Mouse (Mus musculus) megakaryocyte-erythroid progenitor cell, adult 5-6 weeks (primary cell): ENCODE measurements around the gene 1110051M20Rik. TPM values are rescaled to one million over a fixed set of nuclear protein-coding genes. Genes with fewer than 3 reads are reported as not detected.
A peak's percentile ranks its signal among the peaks of the same experiment; 100 is the strongest.

Experiments
- ATAC-seq: replicated peaks from 2 replicates; pipeline ENCODE4 v1.8.0; 2016; ENCODE audit warnings: mild to moderate bottlenecking, inconsistent platforms; ENCODE audit not compliant: severe bottlenecking, poor library complexity, low FRiP score, low TSS enrichment
- total RNA-seq, 2 experiments: library from RNA; stranded (forward) in 1 of 2; stranded (reverse) in 1 of 2; fragments of 200-1000, 215-1000 nt in 1 of 2; fragments of >200 nt in 1 of 2; fragmentation: Nextera tagmentation in 1 of 2; gene quantifications; 2 replicates each; pipeline ENCODE4 v1.2.3; 2014 to 2017

1110051M20Rik gene
- total RNA-seq, 2 experiments from 2014 or later: 3.1 to 11.1 TPM

DNA sequence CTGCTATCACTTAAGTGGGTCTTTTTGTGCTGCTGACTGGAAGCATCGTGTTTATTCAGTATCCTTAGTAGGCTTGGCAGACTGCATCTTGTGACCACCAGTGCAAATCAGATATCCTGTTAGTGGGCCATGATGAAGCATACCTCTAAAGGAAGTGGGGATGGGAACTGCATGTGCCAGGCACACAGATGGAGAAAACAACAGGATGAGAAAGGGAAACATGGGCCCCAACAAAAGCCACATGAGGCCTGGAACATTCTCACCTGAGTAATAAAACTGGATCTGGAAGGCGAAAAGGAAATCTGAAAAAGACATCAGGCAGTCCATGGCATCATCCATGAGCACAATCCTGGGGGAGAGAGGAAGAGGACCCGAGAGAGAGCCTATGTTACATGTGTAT lies 160.5 kb downstream of the 1110051M20Rik start:
- ATAC-seq: no peak

DNA sequence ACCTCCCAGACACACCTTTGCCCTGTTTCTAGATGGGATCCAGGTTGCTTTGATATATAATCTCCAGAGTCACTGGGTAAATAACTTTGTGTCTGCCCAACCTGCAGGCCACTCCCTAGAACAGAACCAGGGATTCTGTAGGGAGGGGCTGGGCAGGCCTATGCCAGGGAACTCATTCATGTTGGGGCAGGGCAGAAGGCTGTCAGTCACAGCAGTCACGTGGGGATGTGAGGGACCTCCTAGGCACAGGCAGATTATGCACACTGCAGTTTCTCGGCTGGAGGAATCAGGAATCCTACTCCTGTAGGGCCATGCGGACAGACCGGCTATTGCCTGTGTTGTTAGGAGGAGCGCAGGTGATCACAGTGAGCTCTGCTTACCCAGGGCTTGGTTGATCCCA lies 163.1 kb downstream of the 1110051M20Rik start:
- no peak for ATAC-seq

DNA sequence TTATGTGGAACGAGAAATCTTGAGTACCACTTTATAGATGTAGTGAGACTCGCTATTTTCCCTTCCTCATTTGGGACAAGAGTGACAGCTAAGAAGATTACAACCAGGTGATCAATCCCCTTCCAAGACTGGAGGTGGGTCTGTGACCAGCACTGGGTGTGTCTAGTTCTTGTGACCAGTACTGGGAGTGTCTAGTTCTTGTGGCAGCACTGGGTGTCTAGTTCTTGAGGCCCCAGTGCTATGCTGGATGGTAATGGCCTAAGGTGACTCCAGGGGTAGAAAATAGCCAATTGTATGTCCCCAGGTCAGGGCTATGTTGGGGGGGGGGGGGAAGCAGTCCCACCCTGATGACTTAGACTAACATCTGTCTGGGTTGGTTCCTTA lies 165.1 kb downstream of the 1110051M20Rik start:
- ATAC-seq: no peak

DNA sequence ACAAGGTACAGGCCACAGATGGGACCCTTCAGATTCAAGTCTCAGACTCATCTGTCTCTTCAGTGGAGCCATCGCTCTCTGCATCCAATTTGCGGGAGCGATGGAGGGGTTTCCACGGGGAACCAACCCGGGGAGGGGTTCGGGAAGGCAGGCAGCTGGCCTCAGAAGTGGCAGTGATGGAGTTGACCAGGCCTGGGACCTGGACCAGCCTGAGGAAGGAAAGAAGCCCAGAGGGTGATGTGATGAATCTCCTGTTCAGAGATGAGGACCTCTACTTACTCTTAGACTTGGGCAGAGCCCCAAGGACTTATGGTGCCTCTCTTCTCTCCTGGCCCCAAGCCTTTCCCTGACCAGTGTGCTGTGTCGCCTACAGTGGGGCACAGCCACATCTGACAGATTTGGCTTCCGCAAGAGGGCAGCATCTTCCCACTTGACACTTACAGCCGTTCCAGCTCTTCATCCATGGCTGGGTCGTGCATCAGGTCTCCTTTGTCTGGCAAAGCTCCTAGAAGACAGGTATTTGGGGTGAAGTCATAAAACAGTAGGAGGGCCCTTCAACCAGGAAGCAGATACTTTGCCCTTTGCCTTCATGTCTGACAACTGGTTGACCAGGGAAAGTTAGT lies 165.6 kb downstream of the 1110051M20Rik start:
- ATAC-seq: no peak

DNA sequence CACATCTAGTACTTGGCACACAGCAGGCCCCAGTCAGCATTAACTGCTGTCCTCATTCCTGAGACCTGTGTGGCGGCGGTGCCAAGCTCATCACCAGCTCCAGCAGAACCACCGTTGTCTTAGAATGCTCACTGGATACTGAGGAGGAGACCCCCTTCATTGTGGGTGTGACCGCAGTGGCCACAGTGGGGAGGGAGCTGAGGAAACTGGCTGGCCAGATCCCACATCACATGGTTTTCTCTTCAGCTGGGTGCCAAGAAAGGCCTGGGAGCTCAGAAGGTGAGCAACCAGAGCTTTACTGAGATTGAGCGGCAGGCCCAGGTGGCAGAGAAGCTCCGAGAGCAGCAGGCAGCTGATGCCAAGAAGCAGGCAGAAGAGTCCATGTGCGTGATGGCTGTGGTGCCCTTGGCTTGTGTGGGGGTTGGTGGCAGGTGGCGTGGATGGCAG lies 174.8 kb downstream of the 1110051M20Rik start:
- ATAC-seq: no peak

DNA sequence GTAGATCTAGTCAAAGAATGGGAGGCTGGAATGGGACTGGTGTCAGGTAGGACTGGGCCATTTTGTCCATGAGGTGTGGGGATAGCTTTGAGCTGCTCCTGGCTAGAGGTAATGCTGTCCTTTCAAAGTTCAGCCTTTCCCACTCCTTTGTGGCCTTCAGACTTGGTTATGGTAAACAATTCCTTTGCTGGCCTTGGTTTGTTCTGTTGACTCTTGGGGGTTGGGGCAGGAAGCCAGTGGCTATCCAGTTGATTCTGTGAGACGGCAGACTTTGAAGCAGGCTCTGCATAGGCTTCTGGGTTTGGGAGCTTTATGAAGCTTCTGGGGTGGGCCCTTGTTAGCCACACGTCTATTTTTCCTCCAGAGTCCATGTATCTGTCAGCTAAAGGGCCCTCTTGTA lies 175.8 kb downstream of the 1110051M20Rik start:
- no peak for ATAC-seq

DNA sequence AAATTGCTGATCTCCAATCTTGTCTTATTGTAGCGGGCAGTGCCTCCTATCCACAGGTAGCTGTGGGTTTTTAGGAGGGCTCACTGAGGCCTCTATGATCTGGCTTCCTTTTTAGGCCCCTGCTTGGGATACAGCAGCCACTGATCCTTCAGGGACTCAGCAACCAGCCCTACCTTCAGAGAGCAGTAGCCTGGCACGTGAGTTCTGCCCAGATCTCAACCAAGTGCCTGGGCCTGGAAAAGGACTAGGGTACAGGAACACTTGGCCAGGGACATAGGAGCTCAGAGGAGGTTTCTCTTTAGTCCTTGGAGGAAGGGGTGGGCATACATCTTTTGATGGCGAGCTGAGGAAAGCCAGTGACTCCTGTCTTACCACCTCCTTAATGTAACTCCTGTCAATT lies 176.5 kb downstream of the 1110051M20Rik start:
- no peak for ATAC-seq

DNA sequence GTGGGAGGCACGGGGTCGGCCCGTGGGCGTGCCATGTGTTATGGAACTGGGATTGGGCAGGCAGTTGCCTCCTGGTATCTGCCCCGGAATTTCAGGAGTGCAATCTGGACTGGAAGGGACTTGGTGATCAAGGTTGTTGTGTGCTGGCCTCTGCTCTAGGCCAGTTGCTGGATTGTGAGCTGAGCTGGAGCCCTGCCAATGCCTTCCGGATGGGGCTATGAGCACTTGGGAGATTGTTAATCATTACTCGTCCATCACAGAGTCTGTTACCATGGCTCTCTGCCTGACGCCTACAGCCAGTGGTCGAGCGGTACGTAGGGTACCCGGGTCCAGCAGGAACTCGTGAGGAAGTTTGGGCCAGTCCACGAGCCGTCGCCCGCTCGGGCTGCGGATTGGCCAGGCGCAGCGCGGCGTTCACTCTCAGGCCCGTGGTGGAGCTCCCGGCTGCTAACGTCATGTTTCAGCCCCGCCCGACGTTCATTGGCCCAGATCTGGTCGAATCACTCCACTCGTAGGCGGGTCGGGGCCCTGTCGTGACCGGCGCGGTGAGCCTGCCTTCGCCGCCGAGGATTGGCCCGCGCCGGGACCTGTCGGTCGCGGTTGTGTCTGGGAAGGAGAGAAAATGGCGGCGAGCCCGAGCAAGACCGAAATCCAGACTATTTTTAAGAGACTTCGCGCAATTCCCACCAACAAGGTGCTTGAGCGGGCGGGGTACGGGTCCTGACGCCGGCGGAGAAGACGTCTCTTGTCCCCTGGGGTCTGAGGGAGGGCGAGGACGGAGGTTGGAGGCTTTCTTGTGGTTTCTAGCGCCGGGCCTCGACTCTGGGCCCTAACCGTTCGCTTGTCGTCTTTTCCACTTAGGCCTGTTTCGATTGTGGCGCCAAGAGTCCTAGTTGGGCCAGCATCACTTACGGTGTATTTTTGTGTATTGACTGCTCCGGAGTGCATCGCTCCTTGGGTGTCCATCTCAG lies 179.5 kb downstream of the 1110051M20Rik start, which contains the start of gene Arfgap2:
Gene Arfgap2, plus strand, starts transcription at position 264 of the 971 bp plus-strand sequence.
- ATAC-seq: peak; percentile 97

DNA sequence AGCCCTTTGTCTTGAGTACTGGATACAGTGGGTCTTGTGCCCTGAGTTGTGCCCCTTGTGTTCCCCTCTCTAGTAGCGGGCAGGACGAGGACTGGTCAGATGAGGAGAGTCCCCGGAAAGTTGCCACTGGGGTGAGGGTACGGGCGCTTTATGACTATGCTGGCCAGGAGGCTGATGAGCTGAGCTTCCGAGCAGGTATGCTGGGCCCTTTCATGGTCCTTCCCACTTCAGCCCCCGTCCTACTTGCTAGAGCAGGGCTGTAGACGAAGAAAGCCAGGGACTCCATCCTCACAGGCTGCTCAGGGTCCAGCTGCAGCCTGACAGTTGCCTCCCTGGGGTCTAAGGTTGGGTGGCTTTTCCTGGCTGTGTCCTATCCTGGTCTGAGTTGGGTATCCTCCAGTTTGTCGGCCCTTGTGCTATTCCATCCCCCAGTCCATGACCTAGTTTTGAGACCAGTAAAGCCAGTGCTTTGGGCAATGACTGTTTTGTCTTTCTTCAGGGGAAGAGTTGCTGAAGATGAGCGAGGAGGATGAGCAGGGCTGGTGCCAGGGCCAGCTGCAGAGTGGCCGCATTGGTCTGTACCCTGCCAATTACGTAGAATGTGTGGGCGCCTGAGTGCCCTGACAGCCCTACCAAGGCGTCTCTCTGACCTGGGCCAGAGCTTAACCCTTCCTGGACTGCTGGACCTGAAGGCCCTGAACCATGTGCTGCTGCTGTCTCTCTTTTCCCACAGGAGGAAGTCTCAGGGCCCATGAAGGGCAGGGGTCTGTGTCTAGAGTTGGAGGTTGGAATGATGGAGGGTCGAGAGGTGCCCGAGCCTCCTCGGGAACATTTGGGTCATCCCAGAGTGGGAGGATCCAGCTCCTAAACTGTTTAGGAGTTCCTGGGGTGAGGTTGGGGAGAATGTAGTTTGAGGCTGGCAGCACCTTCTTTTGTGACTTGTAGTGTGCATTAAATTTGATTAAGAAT lies 180.5 kb downstream of the 1110051M20Rik start:
- ATAC-seq: no peak

DNA sequence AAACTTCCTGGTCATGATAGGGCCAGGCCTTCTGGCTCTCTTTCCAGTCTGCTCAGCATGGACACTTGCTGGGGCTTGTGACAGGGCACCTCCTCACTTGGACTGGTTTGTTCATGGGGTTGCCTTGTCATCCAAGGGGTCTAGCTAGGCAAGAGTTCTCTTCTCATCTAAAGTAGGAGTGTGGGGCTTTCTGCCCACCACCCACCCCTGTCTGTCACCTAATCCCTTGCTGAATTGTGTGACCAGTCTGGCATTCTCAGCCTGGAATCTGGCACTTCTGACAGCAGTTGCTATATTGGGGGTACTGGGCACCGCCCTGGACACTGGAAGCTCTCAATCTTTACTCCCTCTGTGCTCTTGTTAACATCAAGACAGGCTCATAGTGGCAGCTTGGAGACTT lies 185.0 kb downstream of the 1110051M20Rik start:
- ATAC-seq: no peak

DNA sequence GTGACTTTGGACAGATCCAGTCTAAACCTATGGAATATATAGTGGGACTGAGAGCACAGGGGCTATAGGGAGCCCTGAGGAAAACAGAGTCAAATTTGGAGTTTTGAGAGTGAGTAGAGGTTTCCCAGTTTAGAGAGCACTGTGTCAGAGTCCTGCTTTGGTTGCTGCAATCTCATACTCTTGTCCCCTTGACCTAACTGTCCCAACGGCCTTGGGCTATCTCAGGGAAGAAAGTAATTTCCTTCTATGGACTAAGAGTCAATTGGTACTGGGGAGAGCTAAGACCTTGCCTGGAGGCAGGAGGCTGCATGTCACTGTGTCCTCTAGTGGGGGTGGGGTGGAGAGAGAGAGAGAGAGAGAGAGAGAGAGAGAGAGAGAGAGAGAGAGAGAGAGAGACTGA lies 185.7 kb downstream of the 1110051M20Rik start:
- ATAC-seq: no peak

DNA sequence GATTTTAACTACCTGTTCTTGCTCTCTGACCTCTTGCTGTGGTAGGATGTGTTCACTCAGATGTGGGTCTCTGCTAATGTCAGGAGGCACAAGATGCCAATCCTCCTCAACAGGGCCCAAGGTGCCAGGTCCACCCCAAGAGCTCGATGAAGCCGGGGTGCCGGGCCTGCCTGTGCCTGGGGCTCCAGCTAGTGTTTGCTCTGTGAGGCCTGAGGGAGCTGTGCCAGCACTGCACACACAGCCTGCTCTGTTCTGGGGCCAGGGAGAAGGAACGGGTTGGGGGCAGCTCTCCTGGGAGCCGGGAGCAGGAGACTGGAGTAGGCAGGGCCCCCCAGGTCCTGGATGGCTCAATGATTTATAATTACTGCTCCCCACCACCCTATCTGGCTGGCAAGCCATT lies 186.4 kb downstream of the 1110051M20Rik start:
- no peak for ATAC-seq

DNA sequence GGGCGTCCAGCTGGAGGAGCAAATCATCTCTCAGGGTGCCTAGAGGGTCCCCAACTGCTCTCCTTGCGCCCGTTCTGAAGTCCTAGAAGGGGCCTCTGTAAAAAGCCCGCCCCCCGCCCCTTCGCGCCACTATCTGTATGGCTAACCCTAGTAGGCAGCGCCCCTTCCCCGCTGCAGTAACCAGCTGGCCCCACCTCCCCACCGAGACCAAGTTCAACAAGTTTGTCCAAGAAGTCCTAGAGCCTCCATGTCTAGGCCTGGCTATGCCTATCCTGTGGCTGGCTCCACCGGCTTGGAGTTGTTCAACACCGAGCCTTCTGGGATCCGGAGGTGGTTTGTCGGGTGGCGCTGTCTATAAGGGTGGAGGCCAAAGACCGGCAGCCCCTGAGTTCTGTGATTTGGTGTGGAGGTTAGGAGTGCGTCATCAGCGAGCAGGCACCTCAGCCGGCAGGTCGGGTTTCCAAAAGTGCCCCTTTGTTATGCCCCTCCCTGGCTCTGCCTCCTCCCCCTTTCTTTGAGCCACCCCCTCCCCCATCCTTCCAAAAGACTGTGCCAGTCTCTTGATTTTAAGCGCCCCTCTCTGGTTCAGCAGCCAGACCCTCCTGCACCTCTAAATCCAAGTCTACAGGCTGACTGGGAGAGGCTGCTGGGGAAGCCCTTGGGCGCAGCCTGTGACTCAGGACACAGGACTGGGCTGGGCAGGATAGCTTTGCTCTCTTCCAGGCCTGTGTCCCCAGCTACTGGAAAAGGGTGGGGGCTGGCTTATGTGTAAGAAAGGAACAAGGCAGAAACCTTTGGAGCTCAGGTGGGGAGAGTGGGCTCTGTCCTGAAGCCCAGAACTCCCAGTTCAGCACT lies 187.2 kb downstream of the 1110051M20Rik start:
- ATAC-seq: no peak

DNA sequence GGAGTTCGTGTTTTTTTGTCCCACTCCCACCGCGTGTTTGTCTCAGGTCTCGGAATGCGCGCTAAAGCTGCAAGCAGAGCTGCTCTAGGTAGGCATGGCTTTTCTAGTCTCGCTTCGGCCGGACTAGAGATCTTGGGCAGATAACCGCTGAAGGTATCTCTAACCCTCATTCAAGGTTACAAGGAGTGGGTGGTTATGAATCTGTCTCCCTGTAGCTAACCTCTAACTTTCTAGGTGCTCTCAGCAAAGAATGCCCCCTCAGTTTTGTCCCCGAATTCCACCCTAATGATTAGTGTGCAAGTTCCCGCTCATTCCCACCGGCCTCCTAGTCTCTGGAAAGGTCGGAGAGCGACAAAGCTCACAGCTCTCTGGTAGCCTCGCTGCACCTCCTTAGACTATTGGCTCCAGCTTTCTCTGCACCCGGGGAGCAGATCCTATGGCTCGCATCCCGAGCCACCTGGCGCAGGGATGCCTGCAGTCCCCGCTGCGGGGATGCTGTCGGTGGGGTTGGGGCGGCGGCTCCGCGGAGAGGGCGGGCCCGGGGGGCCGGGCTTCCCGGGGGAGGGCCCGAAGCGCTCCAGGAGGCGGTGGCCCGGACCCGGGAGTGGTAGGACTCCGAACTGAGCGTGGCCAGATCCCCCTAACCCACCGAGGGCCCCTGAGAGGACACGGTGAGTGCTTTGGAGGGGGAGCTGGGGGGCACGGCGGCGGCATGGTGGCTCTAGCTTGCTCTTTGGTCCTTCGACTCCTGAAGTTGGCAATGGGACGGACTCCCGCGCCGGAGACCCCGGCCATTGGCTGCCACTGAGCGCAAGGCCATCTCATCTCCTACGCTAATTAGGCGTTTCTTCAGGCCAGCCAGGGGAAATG lies 188.0 kb downstream of the 1110051M20Rik start:
- no peak for ATAC-seq

DNA sequence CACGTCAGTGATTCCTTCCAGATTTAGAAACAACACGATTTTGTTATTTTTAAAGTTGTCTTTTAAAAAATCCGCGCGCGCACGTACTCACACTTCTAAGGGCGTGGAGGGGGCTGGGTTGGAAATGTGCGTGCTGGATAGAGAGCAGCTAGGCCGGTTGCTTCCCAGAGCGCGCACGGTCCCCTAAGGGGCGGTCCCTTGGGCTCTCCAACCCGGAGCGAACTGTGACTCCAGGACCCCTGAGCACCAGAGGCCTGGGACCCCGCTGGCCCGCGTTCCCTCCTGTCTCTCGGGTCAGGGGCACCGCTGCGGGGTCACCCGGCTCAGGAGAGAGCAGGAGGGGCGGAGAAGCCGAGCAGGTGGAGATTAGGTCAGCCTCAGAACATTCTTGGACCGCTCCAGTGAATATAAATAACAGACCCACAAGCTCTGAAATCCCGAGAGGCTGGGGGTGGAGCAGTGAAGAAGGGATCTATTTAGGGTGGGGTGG lies 188.8 kb downstream of the 1110051M20Rik start, which contains the start of gene Pacsin3:
Gene Pacsin3, plus strand, starts transcription at position 294 of the 490 bp plus-strand sequence.
- no peak for ATAC-seq

DNA sequence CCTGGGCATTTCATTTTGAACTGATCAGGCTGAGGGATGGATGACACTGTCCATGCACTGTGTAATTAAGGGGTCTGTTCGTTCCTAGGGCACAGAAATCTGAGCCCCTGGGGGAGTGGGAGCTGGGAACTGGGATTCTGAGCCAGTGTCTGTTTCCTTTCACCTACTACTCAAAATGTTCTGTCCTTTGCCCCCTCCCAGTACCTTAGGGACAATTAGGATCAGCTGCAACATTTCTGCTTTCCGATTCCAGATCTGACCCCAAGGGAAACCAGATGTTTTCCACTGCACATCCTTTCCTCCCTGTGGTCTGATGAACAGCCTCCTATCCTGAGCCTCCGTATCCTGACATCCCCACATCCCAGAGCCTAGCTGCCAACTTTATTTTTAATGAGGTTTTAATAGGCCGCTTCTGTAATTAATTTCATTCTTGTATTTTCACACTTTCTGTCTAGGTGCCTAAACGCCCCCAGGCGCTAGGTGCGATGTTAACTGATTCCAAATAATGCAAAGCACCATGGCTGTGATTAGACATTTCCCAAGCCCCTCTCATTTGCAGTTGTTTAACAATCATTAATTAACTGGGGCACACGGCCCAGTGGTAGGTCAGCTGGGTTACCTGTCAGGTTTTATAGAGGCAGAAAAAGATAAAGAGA lies 189.7 kb downstream of the 1110051M20Rik start:
- no peak for ATAC-seq

DNA sequence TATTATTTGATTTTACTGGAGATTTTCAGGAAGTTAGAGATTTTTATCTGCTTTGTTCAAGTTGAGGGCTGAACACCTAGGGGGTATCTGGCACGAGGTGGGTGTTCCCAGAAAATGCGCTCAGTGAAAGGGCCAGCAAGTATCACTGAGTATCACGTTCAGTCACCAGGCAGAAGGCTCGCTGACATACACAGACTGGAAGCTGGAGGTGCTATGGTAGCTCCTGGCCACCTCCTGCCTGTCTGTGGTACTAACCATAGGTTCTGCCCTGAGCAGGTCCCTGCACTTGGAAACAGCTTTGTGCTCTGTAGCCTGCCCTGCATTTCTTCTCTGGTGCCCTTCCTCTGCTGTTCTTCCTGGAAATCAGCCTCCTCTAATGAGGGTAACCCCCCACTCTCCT lies 192.0 kb downstream of the 1110051M20Rik start:
- ATAC-seq: no peak
